Mouse (Mus musculus): ENCODE measurements at regions not wholly inside any gene's neighbourhood (a gene's known extent, or its start where the extent isn't known, plus 50 kb on each side); places are given as distances from the start of the nearest gene placed in this dataset.

DNA sequence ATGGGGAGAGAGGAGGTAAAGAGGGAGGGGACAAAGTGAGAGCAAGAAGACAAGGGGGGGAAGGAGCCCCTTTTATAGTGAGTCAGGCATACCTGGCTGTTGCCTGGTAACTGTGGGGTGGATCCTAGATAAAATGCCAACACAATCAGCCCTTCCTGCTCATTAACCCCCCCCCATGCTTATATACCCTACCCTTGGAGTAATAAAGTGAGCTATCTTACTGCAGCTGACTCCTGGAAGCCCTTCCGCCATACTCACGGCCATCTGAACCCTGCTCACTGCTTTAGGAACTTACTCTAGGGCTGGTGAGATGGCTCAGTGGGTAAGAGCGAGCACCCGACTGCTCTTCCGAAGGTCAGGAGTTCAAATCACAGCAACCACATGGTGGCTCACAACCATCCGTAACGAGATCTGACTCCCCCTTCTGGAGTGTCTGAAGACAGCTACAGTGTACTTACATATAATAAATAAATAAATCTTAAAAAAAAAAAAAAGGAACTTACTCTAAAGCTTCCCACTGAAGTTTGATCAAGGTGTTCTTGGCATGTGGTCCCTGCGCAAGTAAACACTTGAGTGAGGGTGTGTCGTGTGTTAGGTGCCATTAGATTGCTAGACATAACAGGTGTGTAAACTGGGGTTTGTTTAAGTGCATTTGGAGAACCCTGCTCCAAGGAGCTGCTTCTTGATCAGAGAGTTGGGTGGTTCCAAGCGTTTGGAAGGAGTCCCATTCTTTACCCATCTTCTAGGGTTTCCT, 74.9 kb downstream of the Ets2 start:
- no peaks in the 10 kb centered on the region for H3K4me1 ChIP-seq
- H3K9me3 ChIP-seq (replicated peaks): no peaks in the 10 kb centered on the region
- H3K27me3 ChIP-seq: no peaks in the 10 kb centered on the region
- no peak overlapping the region for H3K4me2 ChIP-seq (replicated peaks)
- 87% methylated on average over 10 of the region's 10 CpGs for WGBS
- H3K9ac ChIP-seq: no peak overlapping the region
- no peaks in the 10 kb centered on the region for H3K36me3 ChIP-seq
- H3K4me3 ChIP-seq: no peak overlapping the region
- no peak for ATAC-seq (ENCODE audit: low FRiP score)
- no peak overlapping the region for H3K27ac ChIP-seq

DNA sequence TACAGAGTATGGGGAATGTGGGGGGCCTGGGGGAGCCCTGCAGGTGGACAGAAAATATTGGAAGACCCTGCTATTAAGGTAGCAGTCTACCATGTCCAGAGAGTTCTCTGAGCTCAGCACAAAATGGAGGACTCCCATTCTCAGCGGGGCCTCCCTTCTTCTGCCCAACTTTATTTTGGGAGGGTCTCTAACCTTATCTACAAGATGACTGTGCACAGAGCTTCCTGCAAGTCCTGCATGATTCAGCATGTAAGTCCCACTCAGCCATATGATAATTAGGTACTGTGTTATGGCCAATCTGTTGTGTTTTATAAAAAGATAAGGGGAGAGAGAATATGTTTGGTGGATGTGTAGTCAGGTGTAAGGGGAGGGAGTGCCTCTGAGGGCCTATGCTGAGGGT, 74.1 kb downstream of the Ets2 start:
- Histone ChIP-seq H3K4me2 (replicated peaks) (no peak overlapping the region), H3K27ac (no peak overlapping the region), H3K36me3 (no peaks in the 10 kb centered on the region), H3K4me3 (no peak overlapping the region), H3K4me1 (no peaks in the 10 kb centered on the region), H3K27me3 (no peaks in the 10 kb centered on the region), H3K9ac (no peak overlapping the region), H3K9me3 (replicated peaks) (no peaks in the 10 kb centered on the region)
- no peak for ATAC-seq (ENCODE audit: low FRiP score)
- 88% methylated on average over 1 of the region's 1 CpGs for WGBS

DNA sequence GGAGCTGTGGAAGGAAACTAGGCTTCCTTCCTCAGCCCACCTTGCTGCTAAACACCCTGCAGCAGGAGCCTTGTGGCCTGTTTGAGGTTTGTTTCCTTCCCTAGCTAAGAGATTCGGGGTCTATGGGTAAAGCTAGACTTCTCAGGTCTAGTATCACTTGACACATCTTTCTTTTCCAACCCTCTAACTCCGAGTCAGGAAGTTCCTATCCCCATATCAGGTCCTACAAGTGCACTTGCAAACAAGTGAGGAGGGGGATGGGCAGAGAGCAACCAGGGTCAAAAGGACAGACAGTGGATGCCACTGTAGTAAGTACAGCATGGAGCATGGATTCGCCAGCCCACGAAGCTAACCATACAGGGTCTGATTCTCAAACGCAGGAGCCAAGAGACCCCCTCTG, 73.5 kb downstream of the Ets2 start:
- no peaks in the 10 kb centered on the region for H3K9me3 ChIP-seq (replicated peaks)
- 84% methylated on average over 5 of the region's 5 CpGs for WGBS
- H3K4me2 ChIP-seq (replicated peaks): no peak overlapping the region

GRCm38 (mm10) chr16:95773151-95773550, 71.3 kb downstream of the Ets2 start:
- Histone ChIP-seq H3K27ac (no peak overlapping the region), H3K4me1 (no peaks in the 10 kb centered on the region), H3K4me2 (replicated peaks) (no peak overlapping the region), H3K9ac (no peak overlapping the region), H3K9me3 (replicated peaks) (no peaks in the 10 kb centered on the region), H3K36me3 (no peaks in the 10 kb centered on the region), H3K4me3 (no peak overlapping the region), H3K27me3 (no peaks in the 10 kb centered on the region)
- no peak for ATAC-seq (ENCODE audit: low FRiP score)
- WGBS: 83% methylated on average over 3 of the region's 3 CpGs

More for the DNA sequence above, 73.5 kb downstream of the Ets2 start:
- Histone ChIP-seq H3K9ac (no peak overlapping the region), H3K36me3 (no peaks in the 10 kb centered on the region), H3K27me3 (no peaks in the 10 kb centered on the region), H3K27ac (no peak overlapping the region), H3K4me1 (no peaks in the 10 kb centered on the region), H3K4me3 (no peak overlapping the region)
- ATAC-seq (ENCODE audit: low FRiP score): no peak
